Mouse (Mus musculus): ENCODE results near the gene Card14. TPM values are rescaled to one million over a fixed set of nuclear protein-coding genes. Genes with fewer than 3 reads are reported as not detected.

Gene Card14
- polyA plus RNA-seq, 1 experiment from 2014 or later, result 3.2 TPM

DNA sequence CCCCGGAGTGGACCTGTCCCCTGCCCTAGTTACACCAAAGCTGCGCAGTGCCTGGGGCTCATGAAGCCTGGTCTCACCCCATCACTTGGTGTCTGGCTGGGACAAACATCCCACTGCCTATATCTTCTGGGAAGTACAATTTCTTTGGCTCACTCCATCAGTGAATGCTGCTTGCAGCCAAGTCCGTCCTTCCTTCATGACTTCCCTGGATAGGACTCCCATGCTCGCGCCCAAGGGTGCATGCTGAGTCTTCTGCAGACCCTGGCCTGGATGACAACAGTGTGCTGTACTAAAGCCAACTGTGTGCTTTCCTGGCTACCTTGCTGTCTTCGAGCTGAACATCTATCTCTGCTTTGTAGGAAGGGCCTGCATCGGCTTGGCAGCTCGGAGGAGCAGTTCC is 36.6 kb downstream of the Card14 start:
- Histone ChIP-seq H3K36me3 (ENCODE audit: control insufficient read depth, insufficient read depth, low read length) (no peaks in the 10 kb centered on the region), H3K27ac (ENCODE audit: low read length) (no peak overlapping the region), H3K27me3 (ENCODE audit: control insufficient read depth, insufficient read depth, low read length) (no peaks in the 10 kb centered on the region), H3K4me1 (ENCODE audit: control insufficient read depth, insufficient read depth, low read length) (no peaks in the 10 kb centered on the region), H3K4me2 (ENCODE audit: low read depth, low read length) (no peak overlapping the region), H3K4me3 (replicated peaks; ENCODE audit: low read length) (no peak overlapping the region), H3K9me3 (replicated peaks; ENCODE audit: control insufficient read depth, low read length) (no peaks in the 10 kb centered on the region), H3K9ac (ENCODE audit: low read length) (no peak overlapping the region)
- 84% methylated on average over 8 of the region's 8 CpGs for WGBS
- no peak for ATAC-seq (ENCODE audit: insufficient read depth, low FRiP score)

DNA sequence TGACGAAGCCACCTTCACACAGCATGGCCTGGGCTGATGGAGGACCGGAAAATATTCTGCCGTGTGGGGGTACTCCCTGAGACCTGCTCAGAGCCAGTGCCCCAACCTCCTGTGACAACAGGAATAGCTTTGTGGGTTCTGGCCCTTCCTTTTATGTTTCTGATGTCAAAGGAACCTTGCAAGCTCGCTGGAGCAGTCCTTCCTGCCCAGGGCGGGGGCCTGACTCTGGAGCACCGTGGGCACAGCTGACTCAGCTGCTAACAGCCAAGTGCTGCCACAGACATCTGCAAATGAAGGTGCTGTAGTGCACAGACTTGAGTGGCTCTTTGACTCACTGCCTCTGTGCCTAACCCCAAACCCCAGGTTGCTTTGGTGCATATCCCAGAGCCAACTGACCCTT is 37.3 kb downstream of the Card14 start:
- Histone ChIP-seq H3K27me3 (ENCODE audit: control insufficient read depth, insufficient read depth, low read length) (no peaks in the 10 kb centered on the region), H3K9me3 (replicated peaks; ENCODE audit: control insufficient read depth, low read length) (no peaks in the 10 kb centered on the region), H3K27ac (ENCODE audit: low read length) (no peak overlapping the region), H3K4me3 (replicated peaks; ENCODE audit: low read length) (no peak overlapping the region), H3K9ac (ENCODE audit: low read length) (no peak overlapping the region), H3K4me1 (ENCODE audit: control insufficient read depth, insufficient read depth, low read length) (no peaks in the 10 kb centered on the region), H3K4me2 (ENCODE audit: low read depth, low read length) (no peak overlapping the region), H3K36me3 (ENCODE audit: control insufficient read depth, insufficient read depth, low read length) (no peaks in the 10 kb centered on the region)
- no peak for ATAC-seq (ENCODE audit: insufficient read depth, low FRiP score)
- WGBS, result 66% methylated on average over 6 of the region's 6 CpGs

DNA sequence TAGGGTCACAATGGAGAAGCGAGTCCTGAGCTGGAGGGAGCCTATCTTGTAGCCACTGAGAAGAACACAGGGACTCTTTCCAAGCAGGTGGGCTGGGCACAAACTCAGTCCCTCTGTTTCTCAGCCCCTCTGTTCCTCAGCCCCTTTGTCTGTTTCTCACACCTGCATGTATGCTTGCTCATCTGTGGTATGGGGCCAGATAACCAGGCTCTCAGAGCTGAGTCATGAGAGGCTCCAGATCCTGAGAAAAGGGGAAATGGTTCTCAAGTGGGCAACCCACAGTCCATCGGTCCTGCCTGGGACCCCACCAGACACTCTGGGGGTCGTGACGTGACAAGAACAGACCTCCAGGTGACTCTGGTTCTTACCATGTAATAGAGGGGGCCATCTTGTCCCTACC is 39.6 kb downstream of the Card14 start:
- H3K9ac ChIP-seq (ENCODE audit: low read length), result no peak overlapping the region
- no peak overlapping the region for H3K27ac ChIP-seq (ENCODE audit: low read length)
- no peak for ATAC-seq (ENCODE audit: insufficient read depth, low FRiP score)
- H3K4me3 ChIP-seq (replicated peaks; ENCODE audit: low read length), result no peak overlapping the region
- no peaks in the 10 kb centered on the region for H3K9me3 ChIP-seq (replicated peaks; ENCODE audit: control insufficient read depth, low read length)
- no peaks in the 10 kb centered on the region for H3K27me3 ChIP-seq (ENCODE audit: control insufficient read depth, insufficient read depth, low read length)
- whole genome bisulfite sequencing, result 86% methylated on average over 4 of the region's 4 CpGs
- H3K36me3 ChIP-seq (ENCODE audit: control insufficient read depth, insufficient read depth, low read length), result no peaks in the 10 kb centered on the region
- no peak overlapping the region for H3K4me2 ChIP-seq (ENCODE audit: low read depth, low read length)
- H3K4me1 ChIP-seq (ENCODE audit: control insufficient read depth, insufficient read depth, low read length), result no peaks in the 10 kb centered on the region

DNA sequence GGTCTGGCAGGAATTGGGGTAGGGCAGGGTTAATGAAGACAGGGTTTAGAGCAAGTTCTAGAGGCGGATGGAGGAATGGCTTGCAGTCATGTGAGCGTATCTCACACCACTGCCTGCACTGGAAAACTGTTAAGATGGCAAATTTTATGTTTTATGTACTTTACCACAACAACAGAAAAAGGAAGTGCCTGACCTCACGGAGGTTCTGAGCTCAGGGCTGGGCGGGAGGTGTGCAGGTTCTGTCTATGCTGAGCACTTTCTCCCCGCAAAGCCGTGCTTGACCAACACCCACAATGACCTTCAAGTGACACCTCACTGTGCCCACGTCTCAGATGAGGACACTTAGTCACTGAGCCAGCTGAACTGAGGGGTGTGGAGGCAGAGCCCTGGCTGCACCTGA is 44.5 kb downstream of the Card14 start:
- H3K27ac ChIP-seq (ENCODE audit: low read length), result no peak overlapping the region
- no peaks in the 10 kb centered on the region for H3K9me3 ChIP-seq (replicated peaks; ENCODE audit: control insufficient read depth, low read length)
- no peak for ATAC-seq (ENCODE audit: insufficient read depth, low FRiP score)
- H3K9ac ChIP-seq (ENCODE audit: low read length), result no peak overlapping the region
- H3K27me3 ChIP-seq (ENCODE audit: control insufficient read depth, insufficient read depth, low read length), result no peaks in the 10 kb centered on the region
- H3K4me2 ChIP-seq (ENCODE audit: low read depth, low read length), result no peak overlapping the region
- no peak overlapping the region for H3K4me3 ChIP-seq (replicated peaks; ENCODE audit: low read length)
- WGBS, result 65% methylated on average over 7 of the region's 7 CpGs
- H3K36me3 ChIP-seq (ENCODE audit: control insufficient read depth, insufficient read depth, low read length), result no peaks in the 10 kb centered on the region
- H3K4me1 ChIP-seq (ENCODE audit: control insufficient read depth, insufficient read depth, low read length), result peaks cover 13% of the 10 kb centered on the region

DNA sequence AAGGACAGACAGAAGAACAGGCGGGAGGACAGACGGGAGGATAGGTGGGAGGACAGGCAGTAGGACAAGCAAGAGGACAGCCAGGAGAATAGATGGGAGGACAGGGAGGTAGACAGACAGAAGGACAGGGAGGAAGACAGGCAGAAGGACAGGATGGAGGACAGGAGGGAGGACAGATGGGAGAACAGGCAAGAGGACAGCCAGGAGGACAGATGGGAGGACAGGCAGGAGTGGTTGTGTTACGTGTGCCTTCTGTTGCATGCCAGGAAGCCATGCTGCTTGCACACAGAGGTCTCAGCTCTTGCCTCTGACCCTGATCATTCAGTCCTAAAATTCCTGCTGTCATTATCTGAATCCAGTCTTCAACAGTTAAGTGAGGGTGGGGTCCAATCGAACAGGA is 46.4 kb downstream of the Card14 start:
- Histone ChIP-seq H3K27me3 (ENCODE audit: control insufficient read depth, insufficient read depth, low read length) (no peaks in the 10 kb centered on the region), H3K36me3 (ENCODE audit: control insufficient read depth, insufficient read depth, low read length) (no peaks in the 10 kb centered on the region), H3K9me3 (replicated peaks; ENCODE audit: control insufficient read depth, low read length) (no peaks in the 10 kb centered on the region), H3K4me1 (ENCODE audit: control insufficient read depth, insufficient read depth, low read length) (peaks cover 13% of the 10 kb centered on the region), H3K27ac (ENCODE audit: low read length) (no peak overlapping the region), H3K4me2 (ENCODE audit: low read depth, low read length) (no peak overlapping the region), H3K9ac (ENCODE audit: low read length) (no peak overlapping the region), H3K4me3 (replicated peaks; ENCODE audit: low read length) (no peak overlapping the region)
- no peak for ATAC-seq (ENCODE audit: insufficient read depth, low FRiP score)
- 84% methylated on average over 4 of the region's 4 CpGs for WGBS

DNA sequence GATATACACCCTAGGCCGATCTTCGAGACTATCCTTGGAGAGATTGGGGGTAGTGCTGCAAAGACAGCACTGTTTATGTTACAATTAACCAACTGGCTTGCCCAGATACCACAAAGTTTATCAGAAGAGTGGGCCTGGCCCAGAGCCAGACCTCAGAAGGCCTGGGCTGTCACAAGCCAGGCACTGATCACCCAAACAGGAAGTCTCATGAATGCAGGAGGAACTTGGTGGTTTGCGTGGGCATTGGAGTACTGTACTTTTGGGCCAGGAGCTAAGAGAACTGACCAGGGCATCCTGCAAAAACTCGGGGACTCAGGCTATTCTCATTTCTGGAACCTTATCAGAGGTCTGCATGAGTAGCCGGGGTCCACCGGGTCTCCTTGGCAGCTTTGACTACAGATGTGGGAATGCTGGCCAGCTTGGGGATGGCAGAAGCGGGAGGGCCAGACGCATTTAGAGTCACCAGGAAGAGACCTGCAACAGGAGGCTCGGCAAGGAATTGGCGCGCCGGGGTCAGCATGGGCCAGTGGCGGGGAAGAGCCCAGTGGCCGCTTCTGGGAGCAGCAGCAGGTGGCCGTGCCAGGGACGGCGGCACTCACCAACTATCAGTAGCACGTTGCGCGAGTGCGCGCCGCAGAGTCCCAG is 47.4 kb downstream of the Card14 start:
- Histone ChIP-seq H3K36me3 (ENCODE audit: control insufficient read depth, insufficient read depth, low read length) (peaks cover under 1% of the 10 kb centered on the region; the same call in 1 of the 2 replicates), H3K4me3 (replicated peaks; ENCODE audit: low read length) (peak overlapping the region; percentile 79), H3K4me2 (ENCODE audit: low read depth, low read length) (peak overlapping the region; percentile 79), H3K9me3 (replicated peaks; ENCODE audit: control insufficient read depth, low read length) (no peaks in the 10 kb centered on the region), H3K9ac (ENCODE audit: low read length) (peak overlapping the region; percentile 71), H3K4me1 (ENCODE audit: control insufficient read depth, insufficient read depth, low read length) (peaks cover 13% of the 10 kb centered on the region), H3K27me3 (ENCODE audit: control insufficient read depth, insufficient read depth, low read length) (no peaks in the 10 kb centered on the region), H3K27ac (ENCODE audit: low read length) (peak overlapping the region; percentile 75)
- no peak for ATAC-seq (ENCODE audit: insufficient read depth, low FRiP score)
- WGBS, result 4% methylated on average over 23 of the region's 23 CpGs

DNA sequence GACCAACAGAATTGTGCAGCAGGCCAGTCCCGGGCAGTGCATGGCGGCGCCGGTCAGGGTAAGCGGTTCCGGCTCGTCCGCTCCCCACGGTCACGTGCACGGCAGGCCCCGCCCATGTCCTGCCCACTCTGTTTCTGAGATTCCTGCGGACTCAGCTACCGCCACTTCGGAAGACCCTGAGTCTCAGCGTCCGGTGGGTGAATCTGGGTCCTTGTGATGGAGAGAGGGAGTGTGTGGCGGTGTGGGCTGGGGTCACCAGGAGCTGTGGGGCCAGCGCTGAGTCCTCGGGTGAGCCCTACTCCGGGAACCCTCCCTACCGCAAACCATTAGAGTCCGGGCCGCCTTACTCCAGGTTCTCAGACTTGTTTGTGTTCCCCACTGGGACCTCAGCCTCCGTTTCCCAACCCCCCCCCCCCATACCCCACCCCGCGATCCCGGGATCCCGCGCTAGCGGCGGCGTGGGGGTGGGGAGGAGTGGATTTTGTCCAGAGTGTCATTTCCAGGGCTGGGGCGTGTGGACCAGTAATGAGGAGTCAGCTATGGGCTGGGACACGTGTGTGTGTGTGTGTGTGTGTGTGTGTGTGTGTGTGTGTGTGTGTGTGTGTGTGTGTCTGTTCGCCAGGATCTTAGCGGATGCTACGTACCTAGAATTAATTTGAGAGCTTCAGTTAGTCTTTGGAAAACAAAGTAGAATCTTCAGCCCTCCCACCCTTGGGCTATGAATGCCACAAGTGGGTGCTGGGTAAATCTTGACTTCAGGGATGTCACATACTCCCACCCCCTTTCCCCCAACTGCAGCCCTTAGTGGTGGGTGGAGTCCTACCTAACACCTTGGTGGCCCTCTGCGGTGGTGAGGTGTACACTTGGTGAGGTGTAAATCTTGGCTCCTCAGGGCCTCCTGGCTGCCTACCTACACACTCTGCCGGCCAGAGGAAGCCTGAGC is 48.1 kb downstream of the Card14 start, which contains the start of the genes Sgsh and Slc26a11:
Gene Sgsh, minus strand, starts transcription at position 94 of the 943 bp plus-strand sequence.
Gene Slc26a11, plus strand, starts transcription at position 115 of the 943 bp plus-strand sequence.
- 2% methylated on average over 40 of the region's 40 CpGs for WGBS
- Histone ChIP-seq H3K27ac (ENCODE audit: low read length) (peak within 1 kb of the TSS; percentile 75), H3K36me3 (ENCODE audit: control insufficient read depth, insufficient read depth, low read length) (peaks cover 3% of the 10 kb centered on the region; the same call in 1 of the 2 replicates), H3K9ac (ENCODE audit: low read length) (peak within 1 kb of the TSS; percentile 71), H3K4me3 (replicated peaks; ENCODE audit: low read length) (peak within 1 kb of the TSS; percentile 79), H3K4me2 (ENCODE audit: low read depth, low read length) (peak within 1 kb of the TSS; percentile 79), H3K27me3 (ENCODE audit: control insufficient read depth, insufficient read depth, low read length) (no peaks in the 10 kb centered on the region), H3K9me3 (replicated peaks; ENCODE audit: control insufficient read depth, low read length) (no peaks in the 10 kb centered on the region), H3K4me1 (ENCODE audit: control insufficient read depth, insufficient read depth, low read length) (peaks cover 13% of the 10 kb centered on the region)
- ATAC-seq (ENCODE audit: insufficient read depth, low FRiP score), result peak; percentile 94

DNA sequence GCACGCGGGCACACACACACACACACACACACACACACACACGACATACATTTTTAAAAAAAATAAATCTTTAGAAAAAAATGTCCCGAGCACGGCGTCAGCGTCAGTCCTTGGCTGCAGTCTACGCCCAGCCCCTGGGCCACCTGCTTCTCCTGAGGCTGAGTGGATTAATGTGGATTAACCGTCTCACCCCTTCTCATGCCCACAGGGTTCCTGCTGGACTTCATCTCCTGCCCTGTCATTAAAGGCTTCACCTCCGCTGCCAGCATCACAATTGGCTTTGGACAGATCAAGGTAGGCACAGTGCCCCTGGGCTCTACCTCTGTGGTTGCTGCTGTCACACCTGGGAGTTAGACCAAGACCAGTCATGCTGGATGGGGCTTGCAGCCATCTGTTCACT is 51.5 kb downstream of the Card14 start:
- no peaks in the 10 kb centered on the region for H3K27me3 ChIP-seq (ENCODE audit: control insufficient read depth, insufficient read depth, low read length)
- no peak overlapping the region for H3K4me3 ChIP-seq (replicated peaks; ENCODE audit: low read length)
- 90% methylated on average over 10 of the region's 10 CpGs for WGBS
- H3K9me3 ChIP-seq (replicated peaks; ENCODE audit: control insufficient read depth, low read length), result no peaks in the 10 kb centered on the region
- no peak for ATAC-seq (ENCODE audit: insufficient read depth, low FRiP score)
- H3K4me1 ChIP-seq (ENCODE audit: control insufficient read depth, insufficient read depth, low read length), result peaks cover 13% of the 10 kb centered on the region
- H3K36me3 ChIP-seq (ENCODE audit: control insufficient read depth, insufficient read depth, low read length), result peaks cover 3% of the 10 kb centered on the region; the same call in 1 of the 2 replicates
- H3K27ac ChIP-seq (ENCODE audit: low read length), result no peak overlapping the region
- H3K9ac ChIP-seq (ENCODE audit: low read length), result no peak overlapping the region
- H3K4me2 ChIP-seq (ENCODE audit: low read depth, low read length), result no peak overlapping the region
